Mouse (Mus musculus) adrenal gland, postnatal 0 days (tissue): Measurements from ENCODE around the gene Larp6. TPM values are rescaled to one million over a fixed set of nuclear protein-coding genes. Genes with fewer than 3 reads are reported as not detected.

Experiments
- polyA plus RNA-seq: library from polyadenylated mRNA; unstranded; fragments of >200 nt; fragmentation: Nextera tagmentation; extraction: Ambion mirVana; gene quantifications from 2 replicates; pipeline ENCODE4 v1.2.1, GENCODE M21; 2015

Larp6 gene
- polyA plus RNA-seq = 3.0 and 4.8 TPM in 2 replicates

DNA sequence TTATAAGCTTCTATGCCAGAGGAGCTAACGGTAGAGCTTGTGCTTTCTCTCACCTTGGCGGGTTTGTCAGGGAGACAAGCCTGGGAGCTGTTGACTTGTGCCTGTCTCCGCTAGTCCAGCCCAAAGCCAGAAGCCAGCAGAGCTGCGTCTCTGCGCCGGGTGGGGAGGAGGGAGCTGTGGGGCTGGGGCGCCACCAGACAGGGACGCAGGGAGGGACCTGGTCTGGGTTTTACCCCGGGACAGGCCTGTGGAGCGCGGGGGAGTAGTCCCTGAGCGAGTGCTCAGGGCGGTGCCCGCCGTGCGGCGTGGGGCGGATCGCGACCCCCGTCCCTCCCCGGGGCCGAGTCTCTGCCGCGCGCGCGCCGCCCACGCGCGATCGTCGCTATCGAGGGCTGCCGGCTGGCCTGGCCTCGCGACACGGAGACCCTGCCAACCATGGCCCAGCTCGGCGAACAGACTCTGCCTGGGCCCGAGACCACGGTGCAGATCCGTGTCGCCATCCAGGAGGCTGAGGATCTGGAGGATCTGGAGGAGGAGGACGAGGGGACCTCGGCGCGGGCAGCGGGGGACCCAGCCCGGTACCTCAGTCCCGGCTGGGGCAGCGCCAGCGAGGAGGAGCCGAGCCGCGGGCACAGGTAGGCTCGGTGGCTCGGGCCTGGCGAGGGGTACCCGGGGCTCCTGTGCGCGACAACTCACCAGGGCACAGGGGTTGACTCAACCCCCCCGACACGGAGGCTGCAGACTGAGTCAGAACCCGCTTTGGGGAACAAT, at the start of gene Larp6:
TSS of gene Larp6 (plus strand) at position 219 of the 771 bp plus-strand sequence.

DNA sequence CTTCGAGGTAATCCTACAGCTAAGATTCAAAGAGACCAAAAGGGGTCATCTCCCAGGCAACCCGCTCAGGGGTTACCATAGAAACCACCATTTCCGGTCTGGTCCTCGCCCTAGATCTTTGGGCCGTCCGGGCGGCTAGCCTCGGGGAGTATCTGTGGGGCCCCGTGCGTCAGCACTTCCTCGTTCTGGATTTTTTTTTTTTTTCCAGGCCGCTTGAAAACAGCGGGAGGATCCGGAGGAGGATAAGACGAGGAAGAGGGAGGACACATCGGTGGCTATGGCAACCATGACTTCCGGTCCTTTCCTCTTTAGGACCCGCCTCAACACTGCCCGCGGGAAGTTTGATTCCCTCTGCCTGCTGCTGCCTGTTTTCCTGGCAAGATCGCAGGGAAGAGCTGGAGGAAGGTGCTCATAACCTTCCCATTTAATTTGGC, 24.9 kb upstream of the Larp6 start, which contains the start of gene Lrrc49:
TSS of gene Lrrc49 (minus strand) at position 268 of the 434 bp plus-strand sequence.

Other genes starting within 250 kb of the Larp6 start
- gene Thsd4, start 190.9 kb upstream of the Larp6 start, polyA plus RNA-seq = 5.8 and 9.1 TPM in 2 replicates
- gene Lrrc49, start 24.8 kb upstream of the Larp6 start, polyA plus RNA-seq = 38.2 and 40.5 TPM in 2 replicates
- 18.3 and 24.0 TPM in 2 replicates for gene Uaca, start 81.6 kb downstream of the Larp6 start, polyA plus RNA-seq